Mouse (Mus musculus): Measurements from ENCODE around the gene Gm44511.
A peak's percentile ranks its signal among the peaks of the same experiment; 100 is the strongest.
"Not testable (repeated sequence)": the region's sequence is repeated elsewhere in the genome, so short reads cannot be mapped to it uniquely, and the experiment has no call there.

The Gm44511 gene

GRCm38 (mm10) chr6:128760416-128761143 lies 65.5 kb downstream of the Gm44511 start:
- peak; percentile 87 for DNase-seq (ENCODE audit: low spot score)

DNA sequence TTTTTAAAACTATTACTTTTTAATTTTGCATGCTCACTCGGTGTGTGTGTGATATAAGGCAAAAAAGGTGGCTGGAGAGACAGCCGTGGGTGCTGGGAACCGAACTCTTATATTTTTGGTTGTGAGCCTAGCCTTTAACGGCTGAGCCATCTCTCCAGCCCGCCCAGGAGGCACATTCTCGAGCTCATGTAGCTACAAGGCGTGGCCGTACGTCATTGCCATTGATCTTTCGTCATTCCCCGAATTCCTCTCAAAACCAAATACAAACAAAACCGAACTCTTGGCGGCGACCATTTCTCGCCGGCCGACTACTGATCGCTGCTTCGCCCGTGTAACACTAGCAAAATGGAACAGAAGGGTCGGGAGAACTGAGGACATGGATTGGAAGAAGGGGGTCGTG lies 66.1 kb downstream of the Gm44511 start:
- peak; percentile 92 for DNase-seq (ENCODE audit: low spot score)

GRCm38 (mm10) chr6:128759221-128759950 lies 66.7 kb downstream of the Gm44511 start:
- peak; percentile 22 for DNase-seq (ENCODE audit: low spot score)

GRCm38 (mm10) chr6:128755402-128755763 lies 70.7 kb downstream of the Gm44511 start:
- not testable (repeated sequence) for DNase-seq (ENCODE audit: low spot score)

- DNase-seq (ENCODE audit: low spot score): not testable (repeated sequence)
These were observed 71.2 kb downstream of the Gm44511 start for GRCm38 (mm10) chr6:128754748-128755401.

DNA sequence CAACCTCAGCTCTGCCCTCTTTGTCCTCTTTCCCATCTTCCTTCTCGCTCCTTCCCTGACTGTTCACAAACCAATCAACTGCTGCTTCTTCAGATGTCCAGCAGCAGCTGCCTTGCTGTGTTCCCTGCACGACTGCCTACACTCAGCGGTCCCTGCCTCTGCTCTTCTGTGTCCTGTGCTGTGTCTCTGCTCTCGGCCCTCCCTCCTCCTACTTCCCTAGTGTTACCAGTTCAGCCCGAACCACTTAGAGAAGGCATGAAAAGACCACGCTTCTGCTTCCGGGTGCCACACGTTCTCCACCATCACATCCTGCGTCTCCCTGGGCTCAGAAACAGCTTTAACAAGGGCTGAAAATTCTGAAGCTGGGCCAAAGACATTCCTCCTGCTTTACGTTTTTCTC lies 71.8 kb downstream of the Gm44511 start:
- DNase-seq (ENCODE audit: low spot score): peak; percentile 17

GRCm38 (mm10) chr6:128753610-128754224 lies 72.4 kb downstream of the Gm44511 start:
- DNase-seq (ENCODE audit: low spot score): peak; percentile 88

- not testable (repeated sequence) for DNase-seq (ENCODE audit: low spot score)
These were observed 79.1 kb downstream of the Gm44511 start for GRCm38 (mm10) chr6:128747006-128747405.

- no peak for DNase-seq (ENCODE audit: low spot score)
These were observed 88.7 kb downstream of the Gm44511 start for GRCm38 (mm10) chr6:128737445-128737844.

DNA sequence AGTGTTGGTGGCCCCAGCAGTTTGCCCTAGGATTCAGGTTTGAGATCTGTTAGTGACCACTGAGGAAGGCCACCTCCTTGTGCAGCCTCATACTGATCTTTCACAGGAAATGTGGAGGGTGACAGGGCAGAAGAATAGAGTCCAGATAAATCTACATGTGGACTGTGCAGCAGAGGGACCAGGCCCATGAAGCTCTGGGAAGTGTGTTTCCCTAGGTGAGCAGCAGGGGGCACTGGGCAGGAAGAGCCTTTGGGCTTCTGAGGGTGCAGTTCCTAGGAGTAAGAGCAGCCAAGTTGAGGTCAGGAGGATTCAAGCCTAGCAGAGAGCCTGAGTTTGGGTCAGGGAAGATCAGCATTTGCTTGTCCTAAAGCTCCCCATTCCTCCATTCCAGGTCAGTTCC lies 90.0 kb downstream of the Gm44511 start:
- peak; percentile 8 for DNase-seq (ENCODE audit: low spot score)

DNA sequence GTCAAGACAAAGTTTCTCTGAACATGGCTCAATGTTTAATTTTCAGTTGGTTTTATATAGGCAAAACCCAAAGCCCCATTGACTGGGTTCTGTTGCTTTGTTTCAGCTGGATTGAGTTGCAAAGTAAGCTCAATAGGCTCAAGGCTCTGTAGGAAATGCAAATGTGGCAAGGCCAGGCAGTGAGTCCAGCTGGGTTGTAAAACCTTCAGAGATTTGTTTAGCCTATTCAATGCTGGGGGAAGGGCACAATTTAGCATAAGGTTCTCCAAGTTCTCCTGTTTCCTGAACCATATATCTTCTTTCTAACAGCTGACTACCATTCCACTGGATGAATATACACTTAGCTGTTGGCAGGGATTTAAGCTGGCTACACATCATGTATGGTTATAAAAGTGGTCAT lies 91.2 kb downstream of the Gm44511 start:
- no peak for DNase-seq (ENCODE audit: low spot score)

DNA sequence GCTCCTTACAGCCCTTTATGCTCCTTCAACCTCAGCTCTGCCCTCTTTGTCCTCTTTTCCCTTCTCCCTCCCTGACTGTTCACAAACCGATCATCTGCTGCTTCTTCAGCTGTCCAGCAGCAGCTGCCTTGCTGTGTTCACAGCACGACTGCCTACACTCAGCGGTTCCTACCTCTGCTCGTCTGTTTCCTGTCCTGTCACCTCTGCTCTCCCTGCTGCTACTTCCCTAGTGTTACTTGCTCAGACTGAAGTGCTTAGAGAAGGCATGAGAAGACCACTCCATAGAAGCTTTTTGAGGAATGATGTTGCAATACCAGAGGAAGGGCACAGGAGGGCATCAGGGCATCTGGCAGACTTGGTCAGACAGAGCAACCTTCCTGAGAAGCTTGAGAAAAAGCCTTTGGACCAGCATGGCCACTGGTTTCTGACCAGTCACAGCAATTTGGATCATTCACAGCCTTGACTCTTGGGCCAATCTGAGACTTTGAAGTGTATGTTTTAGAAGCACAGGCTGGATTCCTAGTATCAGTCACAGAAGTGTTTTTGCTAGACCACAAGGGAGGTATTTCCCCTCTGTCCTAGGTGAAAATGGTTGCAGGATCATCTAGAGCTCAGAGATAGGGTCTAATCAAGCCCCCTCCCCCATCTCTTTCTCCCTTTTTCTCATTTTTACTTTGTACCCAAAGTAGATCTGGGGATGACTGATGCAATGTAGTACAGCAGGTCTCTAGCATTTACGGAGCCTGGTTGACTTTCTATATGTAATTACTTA lies 92.0 kb downstream of the Gm44511 start:
- no peak for DNase-seq (ENCODE audit: low spot score)

DNA sequence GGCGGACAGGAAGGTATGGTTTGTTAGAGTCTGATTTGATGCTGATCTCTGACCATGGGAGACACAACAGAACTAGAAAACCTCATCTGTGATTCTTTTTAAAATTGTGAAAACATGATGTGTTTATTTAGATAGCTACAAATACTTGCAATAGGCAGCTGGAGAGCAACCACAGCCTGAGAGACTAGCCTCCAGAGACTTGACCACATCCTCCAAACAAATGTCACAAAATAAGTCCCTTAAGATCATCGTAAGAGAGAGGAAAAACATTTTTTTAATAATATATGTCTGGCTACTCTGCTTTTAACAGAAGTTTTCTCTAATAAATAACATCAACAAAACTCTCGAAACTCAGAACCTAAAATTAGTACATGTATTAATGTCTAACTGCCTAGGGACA lies 94.1 kb downstream of the Gm44511 start:
- DNase-seq (ENCODE audit: low spot score): no peak

Measured in embryo, embryonic 10.5 days (tissue).